Mouse (Mus musculus): ENCODE measurements around the gene Stard13. TPM values are rescaled to one million over a fixed set of nuclear protein-coding genes. Genes with fewer than 3 reads are reported as not detected.
A peak's percentile ranks its signal among the peaks of the same experiment; 100 is the strongest.

Stard13 gene
- polyA plus RNA-seq, 1 experiment from 2014 or later: 7.9 TPM

DNA sequence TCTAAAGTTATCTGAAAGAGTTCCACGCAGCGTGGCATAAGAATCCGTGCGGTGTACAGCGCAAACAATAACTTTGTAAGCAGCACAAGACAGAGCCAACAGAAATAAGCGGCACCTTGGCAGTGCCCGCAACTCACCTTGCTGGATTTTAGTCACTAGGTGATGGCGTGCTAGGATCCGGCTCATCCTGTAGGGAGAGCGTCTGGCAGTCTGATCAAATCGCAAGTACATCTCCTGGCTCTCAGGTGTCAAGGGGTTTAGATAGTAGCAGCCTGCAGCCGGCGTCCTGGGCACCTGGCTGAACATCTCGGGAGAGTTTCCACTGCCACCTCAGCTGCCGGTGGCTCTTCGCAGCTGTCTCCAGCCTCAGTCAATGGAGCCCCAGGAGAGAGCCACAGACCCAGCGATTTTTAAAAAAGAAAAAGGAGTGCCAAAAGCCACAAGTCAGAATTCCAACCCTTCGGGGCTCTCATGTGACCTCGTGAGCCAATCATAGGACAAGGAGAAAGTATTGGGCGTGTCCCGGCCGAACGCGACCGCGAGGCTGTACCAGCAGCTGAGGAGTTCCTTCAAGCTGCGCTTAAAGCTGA is 43.8 kb downstream of the Stard13 start:
- peak; percentile 94 for ATAC-seq (ENCODE audit: low FRiP score)
- Histone ChIP-seq H3K4me1 (replicated peaks) (peaks cover 4% of the 10 kb centered on the region; the same call in 1 of the 2 replicates), H3K9me3 (no peaks in the 10 kb centered on the region), H3K9ac (peak overlapping the region; percentile 64), H3K4me2 (peak overlapping the region; percentile 65), H3K4me3 (peak overlapping the region; percentile 45), H3K36me3 (no peaks in the 10 kb centered on the region), H3K27me3 (peaks cover 13% of the 10 kb centered on the region), H3K27ac (no peak overlapping the region)
- 3% methylated on average over 27 of the region's 27 CpGs for WGBS

GRCm38 (mm10) chr5:151189321-151189720 is 44.3 kb downstream of the Stard13 start:
- H3K27ac ChIP-seq: no peak overlapping the region
- peak overlapping the region; percentile 45 for H3K4me3 ChIP-seq
- H3K9me3 ChIP-seq: no peaks in the 10 kb centered on the region
- peaks cover 13% of the 10 kb centered on the region for H3K27me3 ChIP-seq
- 0 out of 2 replicates have a peak, but pooled peaks have one; percentile 7 for ATAC-seq (ENCODE audit: low FRiP score)
- peaks cover 4% of the 10 kb centered on the region; the same call in 1 of the 2 replicates for H3K4me1 ChIP-seq (replicated peaks)
- no peaks in the 10 kb centered on the region for H3K36me3 ChIP-seq
- WGBS: 47% methylated on average over 3 of the region's 3 CpGs
- peak overlapping the region; percentile 64 for H3K9ac ChIP-seq
- H3K4me2 ChIP-seq: peak overlapping the region; percentile 65

- 81% methylated on average over 6 of the region's 6 CpGs for WGBS
- peaks cover 12% of the 10 kb centered on the region for H3K27me3 ChIP-seq
- H3K4me3 ChIP-seq: no peak overlapping the region
- ATAC-seq (ENCODE audit: low FRiP score): no peak
- H3K4me1 ChIP-seq (replicated peaks): peaks cover 4% of the 10 kb centered on the region; the same call in 1 of the 2 replicates
- H3K27ac ChIP-seq: no peak overlapping the region
- no peaks in the 10 kb centered on the region for H3K36me3 ChIP-seq
- peak overlapping the region; percentile 65; the same call in 1 of the 2 replicates for H3K4me2 ChIP-seq
- no peak overlapping the region for H3K9ac ChIP-seq
- H3K9me3 ChIP-seq: no peaks in the 10 kb centered on the region
Observed at GRCm38 (mm10) chr5:151188659-151189058, 45.0 kb downstream of the Stard13 start.

DNA sequence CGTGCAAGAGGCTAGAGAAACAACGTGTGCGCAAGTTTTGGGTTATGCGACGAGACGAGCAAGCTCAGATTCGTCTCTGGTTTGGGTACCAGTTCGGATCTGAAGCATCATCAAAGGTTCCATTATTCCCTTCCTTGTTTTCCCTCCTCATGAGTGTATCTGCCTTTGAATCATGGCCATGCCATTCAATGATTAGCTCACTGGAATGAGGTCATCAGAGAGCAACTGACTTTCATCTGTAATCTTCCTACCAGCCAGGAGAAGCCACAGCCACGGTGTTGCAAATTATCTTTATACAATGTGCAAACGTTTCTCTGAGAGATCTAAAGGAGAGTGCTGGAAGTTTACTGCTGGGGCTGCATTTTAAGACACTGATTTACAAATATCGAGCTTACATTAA is 46.3 kb downstream of the Stard13 start:
- H3K4me1 ChIP-seq (replicated peaks): peaks cover 4% of the 10 kb centered on the region; the same call in 1 of the 2 replicates
- no peaks in the 10 kb centered on the region for H3K36me3 ChIP-seq
- no peak overlapping the region for H3K4me3 ChIP-seq
- no peak overlapping the region for H3K4me2 ChIP-seq
- H3K27me3 ChIP-seq: peaks cover 12% of the 10 kb centered on the region
- no peak overlapping the region for H3K27ac ChIP-seq
- WGBS: 81% methylated on average over 11 of the region's 11 CpGs
- no peak overlapping the region for H3K9ac ChIP-seq
- H3K9me3 ChIP-seq: no peaks in the 10 kb centered on the region
- ATAC-seq (ENCODE audit: low FRiP score): no peak

- no peak overlapping the region for H3K4me3 ChIP-seq
- H3K36me3 ChIP-seq: no peaks in the 10 kb centered on the region
- WGBS: 76% methylated on average over 8 of the region's 8 CpGs
- H3K27ac ChIP-seq: no peak overlapping the region
- ATAC-seq (ENCODE audit: low FRiP score): no peak
- no peaks in the 10 kb centered on the region for H3K9me3 ChIP-seq
- no peak overlapping the region for H3K9ac ChIP-seq
- H3K4me2 ChIP-seq: no peak overlapping the region
- H3K27me3 ChIP-seq: no peaks in the 10 kb centered on the region
- H3K4me1 ChIP-seq (replicated peaks): peaks cover 4% of the 10 kb centered on the region; the same call in 1 of the 2 replicates
Observed at GRCm38 (mm10) chr5:151185286-151185856, 48.3 kb downstream of the Stard13 start.

- Histone ChIP-seq H3K4me1 (replicated peaks) (no peaks in the 10 kb centered on the region), H3K27me3 (no peaks in the 10 kb centered on the region), H3K9ac (no peak overlapping the region), H3K4me2 (no peak overlapping the region), H3K36me3 (no peaks in the 10 kb centered on the region), H3K27ac (no peak overlapping the region), H3K4me3 (no peak overlapping the region), H3K9me3 (no peaks in the 10 kb centered on the region)
- no peak for ATAC-seq (ENCODE audit: low FRiP score)
- 88% methylated on average over 11 of the region's 11 CpGs for WGBS
Observed at GRCm38 (mm10) chr5:151183656-151184240, 49.9 kb downstream of the Stard13 start.

DNA sequence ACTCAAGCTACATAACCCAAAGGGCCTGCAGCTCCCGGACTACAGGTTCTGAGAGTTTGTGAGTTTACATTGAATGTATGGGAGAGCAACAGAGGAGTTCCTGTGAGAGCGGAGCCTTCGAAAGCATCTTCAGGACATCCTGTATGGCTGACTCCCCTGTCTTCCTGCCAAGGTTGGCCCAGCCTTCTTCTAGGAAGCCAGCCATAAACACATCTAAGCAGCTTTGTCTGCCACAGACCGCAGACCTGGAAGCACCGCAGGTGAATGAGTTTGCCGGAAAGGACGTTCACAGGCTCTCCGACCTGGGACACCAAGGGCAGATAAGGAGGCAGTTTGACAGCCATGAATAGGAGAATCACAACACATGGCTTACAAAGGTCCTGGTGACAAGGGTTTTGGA is 52.3 kb downstream of the Stard13 start:
- H3K4me2 ChIP-seq: no peak overlapping the region
- no peak overlapping the region for H3K27ac ChIP-seq
- 94% methylated on average over 8 of the region's 8 CpGs for WGBS
- H3K36me3 ChIP-seq: no peaks in the 10 kb centered on the region
- ATAC-seq (ENCODE audit: low FRiP score): no peak
- H3K4me1 ChIP-seq (replicated peaks): no peaks in the 10 kb centered on the region
- no peak overlapping the region for H3K9ac ChIP-seq
- no peaks in the 10 kb centered on the region for H3K9me3 ChIP-seq
- no peak overlapping the region for H3K4me3 ChIP-seq
- H3K27me3 ChIP-seq: no peaks in the 10 kb centered on the region

DNA sequence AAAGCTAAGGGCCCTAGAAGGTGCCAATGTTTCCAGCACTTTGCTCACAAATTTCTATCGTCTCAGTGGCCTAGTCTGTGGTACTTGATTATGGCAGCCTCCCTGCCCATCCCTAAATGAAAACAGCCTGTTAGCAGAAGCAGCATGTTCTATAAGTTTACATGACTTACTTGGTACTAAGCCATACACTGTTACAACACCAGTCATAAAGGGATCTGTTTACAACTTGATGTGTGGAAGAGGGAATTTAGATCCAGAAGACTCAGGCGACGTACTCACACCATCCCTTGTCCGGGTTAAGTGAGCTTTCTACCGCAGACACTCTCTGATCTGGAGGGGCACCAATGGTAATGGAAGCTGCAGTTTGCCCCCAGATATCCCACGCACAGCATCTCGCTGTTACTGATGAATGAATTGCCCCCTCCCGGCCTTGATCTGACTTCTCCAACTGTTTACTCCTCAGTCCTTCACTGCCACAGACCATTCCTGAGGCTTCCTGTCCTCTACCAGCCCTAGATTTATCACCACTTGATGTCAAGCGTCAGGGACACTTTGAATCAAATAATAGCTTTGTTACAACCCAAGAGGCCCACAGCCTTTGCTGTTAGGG is 53.4 kb downstream of the Stard13 start:
- no peak for ATAC-seq (ENCODE audit: low FRiP score)
- Histone ChIP-seq H3K36me3 (no peaks in the 10 kb centered on the region), H3K4me3 (no peak overlapping the region), H3K9ac (no peak overlapping the region), H3K4me1 (replicated peaks) (no peaks in the 10 kb centered on the region), H3K9me3 (no peaks in the 10 kb centered on the region), H3K4me2 (no peak overlapping the region), H3K27ac (no peak overlapping the region), H3K27me3 (no peaks in the 10 kb centered on the region)
- 88% methylated on average over 9 of the region's 9 CpGs for WGBS

DNA sequence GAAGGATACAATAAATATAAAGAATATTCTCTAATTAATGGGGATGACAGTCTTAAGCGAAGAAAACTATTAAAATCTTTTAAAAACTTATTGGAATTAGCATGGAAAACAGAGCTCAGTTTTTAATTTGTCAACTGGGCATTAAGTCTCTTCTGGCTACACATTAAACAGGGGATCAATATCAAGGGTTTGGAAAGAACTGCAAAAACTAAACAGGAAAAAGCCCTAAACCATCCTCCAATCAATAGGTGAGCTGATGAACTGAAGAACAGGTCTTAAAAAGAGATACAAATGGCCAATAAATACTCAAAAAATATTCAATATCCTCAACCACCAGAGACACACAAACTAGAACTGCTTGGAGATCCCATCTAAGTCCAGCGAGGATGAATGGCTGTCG is 56.5 kb downstream of the Stard13 start:
- no peak overlapping the region for H3K4me2 ChIP-seq
- WGBS: 86% methylated on average over 3 of the region's 3 CpGs
- H3K36me3 ChIP-seq: no peaks in the 10 kb centered on the region
- H3K9me3 ChIP-seq: no peaks in the 10 kb centered on the region
- H3K27me3 ChIP-seq: no peaks in the 10 kb centered on the region
- no peak overlapping the region for H3K4me3 ChIP-seq
- no peak overlapping the region for H3K9ac ChIP-seq
- no peak for ATAC-seq (ENCODE audit: low FRiP score)
- no peak overlapping the region for H3K27ac ChIP-seq
- peaks cover 4% of the 10 kb centered on the region; the same call in 1 of the 2 replicates for H3K4me1 ChIP-seq (replicated peaks)

GRCm38 (mm10) chr5:151175897-151176313 is 57.7 kb downstream of the Stard13 start:
- Histone ChIP-seq H3K4me3 (no peak overlapping the region), H3K9ac (no peak overlapping the region), H3K27ac (no peak overlapping the region), H3K4me2 (no peak overlapping the region), H3K36me3 (no peaks in the 10 kb centered on the region), H3K27me3 (no peaks in the 10 kb centered on the region), H3K9me3 (no peaks in the 10 kb centered on the region), H3K4me1 (replicated peaks) (peaks cover 4% of the 10 kb centered on the region; the same call in 1 of the 2 replicates)
- WGBS: 70% methylated on average over 4 of the region's 4 CpGs
- no peak for ATAC-seq (ENCODE audit: low FRiP score)

GRCm38 (mm10) chr5:151174485-151175460 is 58.9 kb downstream of the Stard13 start:
- Histone ChIP-seq H3K9ac (no peak overlapping the region), H3K36me3 (no peaks in the 10 kb centered on the region), H3K9me3 (no peaks in the 10 kb centered on the region), H3K27me3 (no peaks in the 10 kb centered on the region), H3K4me1 (replicated peaks) (peaks cover 4% of the 10 kb centered on the region; the same call in 1 of the 2 replicates), H3K4me3 (no peak overlapping the region), H3K4me2 (no peak overlapping the region), H3K27ac (peak overlapping the region; percentile 30; the same call in 1 of the 2 replicates)
- ATAC-seq (ENCODE audit: low FRiP score): no peak
- WGBS: 77% methylated on average over 7 of the region's 7 CpGs

Measured in hindbrain, embryonic 13.5 days (tissue).